Mouse (Mus musculus): ENCODE data around the gene Gorasp1.

Gene Gorasp1

DNA sequence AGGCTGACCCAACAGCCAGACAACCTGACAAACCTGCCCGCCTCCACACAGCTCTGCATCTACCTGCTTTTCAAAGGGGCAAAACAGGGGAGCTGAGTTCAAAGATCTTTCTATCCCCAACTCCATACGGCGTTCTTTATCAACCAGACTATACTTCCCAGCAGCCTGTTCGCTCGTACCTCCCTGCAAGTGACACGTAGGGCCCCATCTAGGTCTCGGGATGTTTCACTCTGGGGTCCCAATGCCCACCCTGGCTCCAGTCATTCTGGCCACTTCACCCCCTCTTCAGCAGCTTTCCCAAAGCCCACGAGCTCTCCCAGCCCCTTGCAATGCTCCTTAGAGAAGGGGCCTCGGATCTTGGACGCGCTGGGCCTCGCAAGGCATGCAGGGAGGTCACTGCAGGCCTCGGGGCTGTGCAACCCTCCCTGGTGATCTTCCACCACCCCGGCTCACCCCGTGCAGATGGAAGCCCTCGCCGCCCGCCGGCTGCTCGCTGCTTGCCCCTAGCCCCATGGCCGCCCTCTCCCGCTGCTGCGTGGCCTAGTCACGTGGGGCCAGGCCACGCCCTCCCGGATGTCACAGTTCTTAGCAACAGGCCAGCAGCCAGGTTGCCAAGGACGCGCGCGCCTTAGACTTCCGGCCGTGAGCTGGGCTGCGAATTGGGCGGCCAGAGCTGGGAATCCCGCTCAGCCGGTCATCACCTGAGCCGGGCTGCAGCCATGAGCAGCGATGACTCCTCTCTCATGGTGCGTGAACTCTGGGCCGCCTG, at the start of gene Gorasp1, which contains the start of gene Ttc21a:
Gene Gorasp1 (minus strand): TSS at position 561 of the 769 bp plus-strand sequence.
Gene Ttc21a (plus strand): TSS at position 602 of the 769 bp plus-strand sequence.
- DNase-seq (ENCODE audit: low spot score): peak; percentile 96

DNA sequence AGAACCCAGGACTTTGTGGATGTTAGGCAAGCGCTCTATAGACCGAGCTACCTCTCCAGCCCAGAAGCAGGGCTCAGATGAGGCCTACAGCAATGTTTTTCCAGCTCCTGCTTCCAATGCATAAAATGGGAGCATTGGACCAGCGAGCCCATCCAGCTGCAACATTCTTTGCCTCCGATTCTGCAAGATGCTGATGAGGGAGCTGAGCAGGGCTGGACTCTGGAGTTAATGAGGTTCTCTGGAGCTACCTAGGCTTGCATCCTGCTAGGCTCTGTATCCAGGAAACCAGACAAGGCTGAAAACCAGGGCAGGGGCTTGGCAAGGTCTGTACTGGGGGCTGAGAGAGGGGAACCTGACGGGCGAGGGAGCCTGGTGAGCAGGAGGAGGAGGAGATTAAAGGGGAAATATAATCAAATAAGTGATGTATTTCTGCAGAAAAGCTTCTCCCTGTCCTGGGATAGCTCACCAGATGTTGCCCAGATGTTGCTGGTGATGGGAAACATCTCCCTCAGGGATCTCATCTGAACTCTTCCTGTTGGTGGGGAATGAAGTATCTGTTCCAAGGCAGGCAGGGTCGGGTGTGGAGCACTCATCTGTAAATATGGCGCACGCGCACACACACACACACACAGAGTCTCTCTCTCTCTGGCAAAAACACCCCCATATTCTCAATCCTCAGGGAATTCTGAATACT, 48.7 kb upstream of the Gorasp1 start:
- no peak for DNase-seq (ENCODE audit: low spot score)

DNA sequence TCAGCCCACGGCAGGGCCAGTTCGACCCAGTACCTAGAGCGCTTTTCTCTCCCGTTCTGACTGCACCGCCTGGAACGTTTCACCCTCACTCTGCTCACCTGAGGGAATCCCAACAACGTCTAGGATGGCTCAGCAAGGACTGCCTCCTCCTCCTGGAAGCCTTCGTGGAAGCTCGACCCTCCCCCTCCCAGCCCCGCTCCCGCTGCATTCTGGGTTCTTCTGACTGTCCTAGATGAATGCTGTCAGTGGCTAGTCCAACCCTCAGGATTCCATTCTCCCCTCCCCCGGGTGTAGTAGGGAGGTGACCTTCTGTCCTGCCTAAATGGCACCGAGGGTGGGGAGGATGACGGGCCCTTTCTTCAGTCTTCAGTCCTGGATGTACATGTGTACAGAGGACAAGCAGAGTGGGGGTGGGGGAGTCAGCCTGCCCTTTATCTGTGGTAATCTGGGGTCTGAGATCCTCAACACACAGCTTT, 47.2 kb upstream of the Gorasp1 start, which contains the start of gene Csrnp1:
Gene Csrnp1 (minus strand): TSS at position 123 of the 476 bp plus-strand sequence.
- peak; percentile 43 for DNase-seq (ENCODE audit: low spot score)

DNA sequence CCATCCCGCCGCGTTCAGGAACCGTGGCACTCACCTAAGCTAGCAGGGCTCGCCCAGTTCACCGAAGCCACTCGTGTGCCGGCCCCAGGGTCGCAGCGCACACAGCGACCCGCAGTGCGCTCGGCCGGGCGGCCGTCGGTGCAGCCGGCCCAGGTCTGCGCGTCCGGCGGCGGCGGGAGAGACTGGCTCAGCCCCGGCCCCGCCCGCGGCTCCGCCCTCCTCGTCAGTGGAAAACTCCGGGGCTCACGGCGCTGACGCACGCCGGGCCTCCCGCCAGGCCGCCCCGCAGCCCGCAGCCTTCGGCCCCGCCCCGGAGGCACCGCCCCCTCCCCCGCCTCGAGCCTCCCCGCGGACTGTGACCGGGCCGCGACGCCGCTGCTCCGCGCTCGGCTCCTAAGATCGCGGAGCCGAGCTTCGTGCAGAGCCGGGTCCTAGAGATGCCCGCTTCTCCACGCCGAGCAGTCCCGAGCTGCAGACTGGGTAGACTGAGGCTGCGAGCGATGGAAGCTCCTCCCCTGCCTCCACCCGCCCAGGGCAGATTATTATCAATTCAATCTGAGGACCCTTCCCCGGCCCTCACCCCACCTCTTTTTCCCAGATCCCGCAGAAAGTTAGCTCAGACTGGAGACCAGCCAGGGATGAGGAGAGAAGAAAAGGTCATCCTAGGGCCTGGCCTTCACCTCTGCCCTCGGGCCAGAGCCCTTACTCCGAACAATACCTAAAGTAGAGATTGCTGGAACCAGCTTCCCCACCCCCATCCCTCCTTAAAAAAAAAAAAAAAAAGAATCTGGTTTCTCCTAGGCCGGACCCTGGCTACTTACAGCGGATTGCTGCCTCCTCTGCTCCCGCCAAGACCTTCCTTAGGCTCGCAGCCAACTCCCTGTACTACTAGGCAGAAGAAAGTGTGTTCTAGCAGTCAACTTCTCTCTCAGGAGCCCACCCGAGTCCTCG, 46.5 kb upstream of the Gorasp1 start:
- DNase-seq (ENCODE audit: low spot score): peak; percentile 88

DNA sequence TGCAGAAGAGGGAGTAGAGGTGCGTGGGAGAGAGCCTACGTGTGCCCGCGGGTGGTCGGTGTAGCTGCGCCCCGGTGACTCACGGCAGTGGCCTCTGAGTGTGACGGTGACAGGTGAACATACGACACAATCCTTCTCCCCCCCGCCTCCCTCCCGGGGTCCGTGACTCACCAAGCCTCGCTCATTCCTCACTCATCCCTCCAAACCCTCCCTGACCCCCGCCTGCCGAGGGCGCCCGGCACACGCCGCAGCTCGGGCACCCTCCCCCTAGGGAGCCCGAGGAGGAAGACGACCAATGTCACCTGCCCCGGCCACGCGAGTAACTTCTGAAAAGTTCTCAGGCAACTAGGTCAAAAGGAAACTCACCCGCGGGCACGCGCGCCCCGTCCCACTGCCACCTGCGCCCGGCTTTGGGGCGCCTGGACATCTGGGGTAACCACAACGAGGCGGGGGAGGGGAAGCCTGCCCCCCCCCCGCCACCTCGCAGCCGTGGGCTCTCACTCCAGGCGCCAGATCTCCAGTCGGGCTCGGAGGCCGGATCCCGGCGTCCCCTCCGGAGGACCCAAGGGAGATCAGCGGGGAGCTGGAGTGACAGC, 45.7 kb upstream of the Gorasp1 start:
- peak; percentile 53 for DNase-seq (ENCODE audit: low spot score)

DNA sequence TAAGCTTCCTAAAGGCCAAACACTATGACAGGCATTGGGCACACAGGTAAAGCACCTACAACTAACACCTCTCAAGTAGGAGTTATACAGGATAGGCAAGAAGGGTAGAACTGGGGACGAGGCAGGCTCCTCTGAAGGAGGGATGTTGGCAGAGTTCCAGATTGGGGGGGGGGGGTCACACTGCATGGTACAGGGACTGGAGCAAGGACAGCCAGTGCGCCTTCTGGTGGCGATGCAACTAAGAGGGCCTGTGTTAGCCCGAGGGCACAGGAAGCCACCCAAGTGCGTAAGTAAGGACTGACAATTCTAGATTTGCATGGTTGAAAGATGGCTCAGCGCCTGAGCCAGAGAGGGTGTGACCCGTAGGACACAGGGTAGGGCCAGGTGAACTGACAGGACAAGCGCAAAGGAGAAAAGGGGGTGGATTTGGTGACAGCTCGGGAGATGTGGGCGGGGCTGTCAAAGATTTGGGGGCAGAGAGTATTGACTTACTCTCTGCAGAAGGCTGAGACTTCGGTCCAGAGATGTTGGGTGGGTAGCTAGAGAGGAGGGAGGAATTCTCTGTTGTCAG, 45.0 kb upstream of the Gorasp1 start:
- DNase-seq (ENCODE audit: low spot score): peak; percentile 69

DNA sequence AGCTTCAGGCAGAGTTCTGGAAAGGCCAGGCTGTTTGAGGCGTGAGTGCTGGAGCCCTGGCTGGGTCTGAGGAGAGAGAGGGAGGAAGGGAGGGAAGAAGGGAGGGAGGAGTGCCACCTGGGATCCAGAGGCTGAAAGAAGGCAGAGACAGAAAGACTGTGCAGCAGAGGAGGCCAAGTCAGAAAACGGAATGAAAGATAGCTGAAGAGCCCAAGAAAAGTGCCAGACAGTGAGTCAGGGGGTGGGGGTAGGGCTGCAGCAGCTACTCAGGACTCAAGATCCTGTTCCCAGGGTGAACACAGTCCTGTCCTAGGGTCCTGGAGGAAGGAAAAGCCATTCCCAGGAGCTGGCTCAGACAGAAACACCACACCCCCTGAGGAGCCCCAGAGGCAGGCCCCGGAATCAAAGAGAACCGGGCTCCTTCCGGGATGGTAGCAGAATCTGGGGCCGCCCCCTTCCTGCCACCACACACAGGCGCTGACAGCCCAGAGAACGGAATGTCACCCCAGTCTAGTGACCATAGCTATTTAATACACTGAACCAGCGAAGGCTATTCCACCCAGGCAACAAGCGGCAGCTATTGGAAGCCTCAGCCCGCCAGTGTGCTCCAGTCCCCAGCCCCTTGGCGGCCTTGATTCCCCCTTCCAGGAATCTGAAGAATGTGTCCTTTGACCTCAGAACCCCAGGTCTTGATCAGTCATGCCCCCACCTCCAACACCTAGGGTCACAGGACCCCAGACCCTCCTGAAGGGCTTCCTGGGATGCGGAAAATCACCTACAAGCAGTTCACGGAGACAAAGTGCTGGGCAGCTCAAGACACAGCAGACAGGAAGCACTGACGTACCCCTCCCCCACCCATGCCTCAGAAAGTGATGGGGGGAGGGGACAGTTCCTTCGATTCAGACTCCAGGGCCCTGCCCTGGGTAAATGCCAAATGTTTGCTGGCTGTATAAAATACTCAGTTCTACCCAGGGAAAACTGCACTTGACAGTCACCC, 44.1 kb upstream of the Gorasp1 start:
- peak; percentile 77 for DNase-seq (ENCODE audit: low spot score)

DNA sequence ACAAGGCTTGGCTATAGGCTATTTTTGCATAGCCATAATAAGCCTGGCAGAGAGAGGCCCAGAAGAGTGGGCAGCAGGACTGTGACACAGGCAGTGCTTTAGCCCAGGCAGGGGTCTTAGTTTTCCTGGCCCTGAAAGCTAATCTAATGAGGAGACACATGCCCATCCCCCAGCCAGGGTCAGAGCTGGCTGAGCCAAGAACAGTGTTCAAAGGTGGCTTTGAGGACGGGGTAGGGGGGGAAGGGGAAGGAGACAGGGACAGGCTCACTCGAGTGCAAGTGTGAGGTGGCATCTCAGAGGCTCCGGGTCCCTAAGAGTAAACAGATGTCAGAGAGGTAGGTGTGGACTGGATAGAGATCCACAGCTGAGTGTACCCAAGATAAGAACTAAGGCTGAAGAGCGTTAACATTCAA, 43.4 kb upstream of the Gorasp1 start:
- DNase-seq (ENCODE audit: low spot score): no peak

DNA sequence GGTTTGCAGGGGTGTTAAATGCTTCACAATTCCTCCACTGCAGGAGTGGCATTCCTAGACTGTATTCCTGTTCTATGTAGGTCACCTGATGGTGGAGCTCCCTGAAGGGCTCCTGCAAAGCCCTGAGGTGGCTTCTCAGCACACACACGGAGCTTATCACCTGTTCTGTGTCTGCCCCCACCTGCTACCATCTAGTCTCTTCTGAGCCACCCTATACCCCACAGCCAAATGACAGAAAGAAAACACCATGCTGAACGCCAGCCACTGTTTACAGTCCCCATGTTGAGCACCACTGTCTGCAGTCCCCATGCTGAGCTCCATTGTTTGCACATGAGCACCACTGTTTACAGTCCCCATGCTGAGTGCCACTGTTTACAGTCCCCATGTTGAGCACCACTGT, 42.4 kb upstream of the Gorasp1 start:
- DNase-seq (ENCODE audit: low spot score): no peak

DNA sequence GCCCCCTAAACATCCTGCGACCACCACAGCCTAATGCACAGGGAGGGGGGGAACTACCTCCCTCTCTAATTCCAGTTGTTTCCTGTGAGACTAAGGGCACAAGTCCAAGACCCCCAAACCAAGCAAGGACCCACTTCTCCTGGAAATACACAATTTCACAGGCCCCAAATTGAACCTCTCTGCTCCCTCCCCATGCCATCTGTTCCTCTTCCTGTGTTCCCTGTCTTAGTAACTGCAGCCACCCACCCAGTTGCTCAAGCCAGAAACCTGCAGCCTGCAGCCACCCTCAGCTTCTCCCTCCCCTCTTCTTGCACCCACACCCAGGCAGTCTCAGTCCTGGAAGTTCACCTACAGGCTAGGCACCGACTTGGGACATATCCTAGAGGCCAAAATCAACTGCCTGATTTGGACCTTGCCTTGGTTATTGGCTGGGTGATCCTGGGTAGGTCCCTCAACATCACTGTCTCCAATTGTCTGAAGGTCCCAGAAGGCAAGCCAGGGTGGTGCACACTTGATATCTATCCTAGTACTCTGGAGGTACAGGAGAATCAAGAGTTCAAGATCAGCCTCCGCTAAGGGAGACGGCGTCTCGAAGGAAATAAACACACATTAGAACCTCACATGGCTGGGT, 41.6 kb upstream of the Gorasp1 start:
- DNase-seq (ENCODE audit: low spot score): no peak

DNA sequence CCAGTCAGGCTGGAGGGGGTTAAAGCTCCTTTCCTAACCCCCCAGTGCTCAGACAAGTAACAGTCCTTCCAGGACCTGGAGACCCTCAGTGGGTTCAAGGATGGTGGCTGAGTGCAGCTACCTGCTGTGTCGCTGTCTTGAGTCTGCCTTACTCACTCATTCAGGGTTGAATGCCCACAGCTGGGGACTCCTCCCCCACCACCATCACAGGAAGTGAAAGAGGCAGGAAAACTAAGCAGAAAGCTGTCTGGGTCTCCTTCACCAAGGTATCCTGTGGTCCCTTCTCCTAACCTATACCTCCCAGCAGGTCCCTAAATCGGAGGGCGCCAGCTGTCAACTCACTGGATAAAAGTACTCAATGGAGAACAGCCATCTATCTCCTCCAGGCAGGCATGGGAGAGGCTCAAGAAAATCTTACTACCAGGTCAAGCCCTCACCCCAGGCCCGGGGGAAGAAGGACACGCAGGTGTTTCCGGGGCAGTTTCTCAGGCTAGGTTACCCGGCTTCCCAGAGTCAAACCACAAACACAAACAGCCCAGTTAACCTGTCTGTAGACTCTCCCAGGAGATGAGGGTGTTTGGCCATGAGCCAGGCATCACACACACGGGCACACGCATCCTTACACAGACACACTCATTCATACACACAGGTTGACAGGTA, 40.9 kb upstream of the Gorasp1 start:
- DNase-seq (ENCODE audit: low spot score): no peak

DNA sequence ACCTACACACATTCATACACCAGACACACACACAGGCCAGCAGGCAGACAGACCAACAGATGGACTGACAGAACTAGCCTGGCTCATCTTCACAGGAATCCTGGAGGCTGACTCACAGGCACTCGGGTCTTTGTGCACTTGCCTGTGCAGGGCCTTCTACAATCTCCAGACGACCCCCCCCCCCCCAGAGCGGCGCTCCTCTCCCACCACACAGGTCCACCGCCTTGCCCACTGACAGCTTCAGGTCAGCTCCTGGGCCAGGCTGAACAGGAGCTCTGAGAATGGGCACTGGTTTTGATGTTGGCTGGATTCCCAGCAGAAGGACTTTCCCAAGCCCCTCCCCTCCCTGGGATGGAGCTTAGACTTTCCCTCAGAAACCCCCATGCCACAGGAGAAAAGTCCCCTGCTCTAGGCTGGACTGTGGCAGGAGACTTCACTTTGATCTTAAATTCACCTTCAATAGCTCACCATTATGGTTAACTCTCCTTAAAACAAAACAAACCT, 40.2 kb upstream of the Gorasp1 start:
- peak; percentile 30 for DNase-seq (ENCODE audit: low spot score)

DNA sequence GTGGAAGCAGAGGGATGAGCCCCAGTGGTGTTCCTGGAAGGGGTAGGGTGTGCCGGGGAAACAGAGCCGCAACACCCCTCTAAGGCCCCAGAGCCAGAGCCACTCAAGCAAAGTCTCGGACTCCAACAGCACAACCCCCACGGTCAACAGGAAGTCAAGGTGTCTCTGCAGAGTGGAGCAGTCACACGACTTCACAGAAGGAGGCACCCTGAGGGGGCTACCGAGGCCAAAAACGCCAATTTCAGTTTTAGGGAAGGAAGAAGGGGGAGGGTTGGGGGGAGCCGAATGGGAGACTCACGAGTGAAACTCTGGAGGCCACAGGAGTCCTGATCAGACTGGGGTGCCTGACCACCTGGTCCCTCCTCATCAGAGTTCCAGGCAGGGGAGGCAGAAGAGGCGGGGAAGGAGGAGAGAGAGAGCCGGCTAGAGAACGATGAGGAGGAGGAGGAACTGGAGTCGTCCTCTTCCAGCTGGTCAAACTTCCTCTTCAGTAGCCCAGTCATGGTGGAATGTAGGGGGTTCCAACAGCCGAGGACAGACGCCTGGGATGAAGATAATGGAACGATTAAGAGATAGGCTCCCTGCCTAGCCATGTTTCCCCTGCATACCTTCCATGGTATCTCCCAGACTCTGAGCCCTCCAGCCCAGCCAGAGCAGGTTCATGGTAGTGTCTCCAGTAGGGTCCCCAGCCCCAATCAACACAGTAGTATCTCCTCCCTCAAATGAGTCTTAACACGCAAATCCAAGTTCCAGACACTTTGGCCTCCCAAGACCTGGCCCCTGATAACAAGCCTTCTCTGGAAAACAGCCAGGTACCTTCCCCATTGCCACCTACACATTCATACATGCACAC, 39.6 kb upstream of the Gorasp1 start:
- DNase-seq (ENCODE audit: low spot score): no peak

DNA sequence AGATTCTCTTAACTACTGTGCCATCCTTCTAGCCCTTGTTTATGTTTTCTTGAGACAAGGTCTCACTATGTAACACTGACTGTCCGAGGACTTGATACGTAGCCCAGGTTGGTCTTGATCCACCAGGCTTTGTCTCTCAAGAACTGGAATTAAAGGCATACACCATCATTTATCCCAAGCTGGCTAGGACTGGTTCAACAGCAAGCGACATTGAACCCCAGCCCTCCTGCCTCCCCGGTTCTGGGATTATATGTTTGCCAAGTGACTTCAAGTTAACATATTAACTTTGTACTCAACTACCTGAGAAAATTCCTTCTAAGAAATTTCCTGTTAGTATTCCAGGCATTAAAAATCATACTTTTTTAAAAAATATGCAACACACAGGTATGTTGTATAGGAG, 37.9 kb upstream of the Gorasp1 start:
- no peak for DNase-seq (ENCODE audit: low spot score)

DNA sequence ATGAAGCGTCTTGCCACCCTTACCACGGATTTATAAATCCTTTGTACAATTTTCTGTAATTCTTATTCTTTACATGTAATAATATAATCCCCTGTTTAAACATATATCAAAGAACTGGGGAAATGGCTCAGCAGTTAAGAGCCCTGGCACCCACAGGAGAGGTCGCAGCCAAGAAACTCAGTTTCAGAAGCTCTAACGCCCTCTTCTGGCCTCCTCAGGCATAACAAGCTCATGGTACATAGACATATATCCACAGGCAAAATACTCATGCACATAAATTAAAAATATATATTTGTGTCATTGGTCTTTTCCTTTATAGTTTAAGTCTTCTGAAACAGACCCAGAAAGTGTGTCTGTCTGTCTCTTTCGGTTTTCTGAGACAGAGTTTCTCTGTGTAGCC, 37.2 kb upstream of the Gorasp1 start:
- no peak for DNase-seq (ENCODE audit: low spot score)

DNA sequence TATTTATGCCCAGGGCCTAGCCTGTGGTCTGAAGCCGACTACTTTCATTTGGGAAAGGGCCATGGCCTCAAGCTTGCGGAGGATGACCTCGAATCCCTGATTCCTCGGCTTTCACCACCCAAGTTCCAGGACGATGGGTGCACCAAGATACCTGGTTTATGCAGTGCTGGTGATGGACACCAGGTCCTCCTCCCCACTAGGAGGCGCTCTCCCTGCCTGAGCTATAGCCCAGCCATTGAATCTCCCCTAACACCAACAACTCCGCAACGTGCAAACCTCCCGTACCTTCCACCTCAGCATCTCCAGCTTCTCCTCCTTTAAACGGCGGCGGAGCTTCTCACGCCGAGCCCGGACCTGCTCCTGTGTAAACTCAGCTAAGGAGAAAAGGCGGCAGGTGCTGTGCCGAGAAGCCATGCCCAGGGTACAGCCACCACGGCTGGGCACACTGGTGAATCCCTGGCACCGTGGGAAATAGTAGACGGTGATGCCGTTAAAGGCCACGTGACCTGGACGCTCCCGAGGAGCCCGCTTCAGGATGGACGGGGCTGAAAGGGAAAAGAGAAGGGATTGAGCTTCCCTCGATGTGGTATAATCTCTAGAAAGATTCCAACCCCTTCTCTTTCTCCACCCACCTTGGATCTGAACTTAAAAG, 36.6 kb upstream of the Gorasp1 start:
- no peak for DNase-seq (ENCODE audit: low spot score)

DNA sequence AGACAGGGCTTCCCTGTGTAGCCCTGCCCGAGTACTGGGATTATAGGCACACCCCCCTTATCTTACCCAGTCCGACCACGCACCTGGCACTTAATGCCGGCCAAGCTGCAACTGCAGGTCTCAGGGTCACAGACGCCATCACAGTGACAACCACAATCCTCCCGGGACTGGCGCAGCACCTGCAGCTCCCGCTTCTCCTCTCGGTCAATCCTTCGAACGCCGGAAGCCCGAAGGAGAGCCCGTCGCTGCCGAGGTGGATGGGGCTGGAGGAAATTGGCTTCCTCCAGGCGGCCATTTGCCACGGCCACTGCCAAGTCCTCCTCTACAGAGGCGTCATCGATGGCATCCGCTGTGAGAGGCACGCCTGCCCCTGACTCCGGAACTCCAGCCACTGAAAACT, 35.9 kb upstream of the Gorasp1 start:
- no peak for DNase-seq (ENCODE audit: low spot score)

Measured in MN1 (cell line).